Mouse (Mus musculus): Measurements from ENCODE around the gene Rnh1. TPM values are rescaled to one million over a fixed set of nuclear protein-coding genes. Genes with fewer than 3 reads are reported as not detected.

Rnh1 gene
- polyA plus RNA-seq, 1 experiment = 149 TPM

GRCm38 (mm10) chr7:141206182-141206937, 33.7 kb upstream of the Rnh1 start:
- 92% methylated on average over 18 of the region's 18 CpGs for WGBS
- DNase-seq (ENCODE audit: low read depth, low spot score) = no peak

GRCm38 (mm10) chr7:141205504-141205903, 32.8 kb upstream of the Rnh1 start:
- WGBS = 94% methylated on average over 5 of the region's 5 CpGs
- no peak for DNase-seq (ENCODE audit: low read depth, low spot score)

- WGBS = 68% methylated on average over 3 of the region's 3 CpGs
- no peak for DNase-seq (ENCODE audit: low read depth, low spot score)
Observed at GRCm38 (mm10) chr7:141204546-141204945, 31.9 kb upstream of the Rnh1 start.

- DNase-seq (ENCODE audit: low read depth, low spot score) = no peak
- 56% methylated on average over 4 of the region's 4 CpGs for WGBS
Observed at GRCm38 (mm10) chr7:141198121-141198520, 25.5 kb upstream of the Rnh1 start.

- no peak for DNase-seq (ENCODE audit: low read depth, low spot score)
- WGBS = 93% methylated on average over 8 of the region's 8 CpGs
Observed at GRCm38 (mm10) chr7:141196619-141197282, 24.1 kb upstream of the Rnh1 start.

- 63% methylated on average over 2 of the region's 2 CpGs for WGBS
Observed at GRCm38 (mm10) chr7:141195754-141196153, 23.1 kb upstream of the Rnh1 start.

GRCm38 (mm10) chr7:141194830-141195229, 22.2 kb upstream of the Rnh1 start:
- WGBS = 1% methylated on average over 28 of the region's 28 CpGs
- DNase-seq (ENCODE audit: low read depth, low spot score) = no peak

More at GRCm38 (mm10) chr7:141195754-141196153, 23.1 kb upstream of the Rnh1 start:
- DNase-seq (ENCODE audit: low read depth, low spot score) = no peak

- under 1% methylated on average over 23 of the region's 23 CpGs for WGBS
- no peak for DNase-seq (ENCODE audit: low read depth, low spot score)
Observed at GRCm38 (mm10) chr7:141194409-141194808, 21.8 kb upstream of the Rnh1 start.

GRCm38 (mm10) chr7:141193948-141194347, 21.3 kb upstream of the Rnh1 start, which contains the start of the genes Hras and Lrrc56:
Hras (minus strand) TSS chr7:141194005.
Lrrc56 (plus strand) TSS chr7:141194157.
- DNase-seq (ENCODE audit: low read depth, low spot score) = peak; percentile 88
- WGBS = under 1% methylated on average over 32 of the region's 39 CpGs

GRCm38 (mm10) chr7:141193348-141193856, 20.7 kb upstream of the Rnh1 start:
- 1% methylated on average over 23 of the region's 43 CpGs for WGBS

GRCm38 (mm10) chr7:141192776-141193347, 20.2 kb upstream of the Rnh1 start:
- WGBS = 23% methylated on average over 12 of the region's 12 CpGs
- no peak for DNase-seq (ENCODE audit: low read depth, low spot score)

More at GRCm38 (mm10) chr7:141193348-141193856, 20.7 kb upstream of the Rnh1 start:
- DNase-seq (ENCODE audit: low read depth, low spot score) = no peak

GRCm38 (mm10) chr7:141191796-141192685, 19.4 kb upstream of the Rnh1 start:
- DNase-seq (ENCODE audit: low read depth, low spot score) = no peak
- WGBS = 93% methylated on average over 24 of the region's 24 CpGs

- 87% methylated on average over 14 of the region's 14 CpGs for WGBS
Observed at GRCm38 (mm10) chr7:141191036-141191435, 18.4 kb upstream of the Rnh1 start.

GRCm38 (mm10) chr7:141190220-141190619, 17.6 kb upstream of the Rnh1 start:
- WGBS = 84% methylated on average over 3 of the region's 3 CpGs
- DNase-seq (ENCODE audit: low read depth, low spot score) = no peak

More at GRCm38 (mm10) chr7:141191036-141191435, 18.4 kb upstream of the Rnh1 start:
- no peak for DNase-seq (ENCODE audit: low read depth, low spot score)

GRCm38 (mm10) chr7:141188733-141189132, 16.1 kb upstream of the Rnh1 start:
- DNase-seq (ENCODE audit: low read depth, low spot score) = no peak
- 83% methylated on average over 3 of the region's 3 CpGs for WGBS

GRCm38 (mm10) chr7:141188194-141188593, 15.5 kb upstream of the Rnh1 start:
- no peak for DNase-seq (ENCODE audit: low read depth, low spot score)

GRCm38 (mm10) chr7:141176173-141176572, 3.5 kb upstream of the Rnh1 start:
- WGBS = 2% methylated on average over 8 of the region's 8 CpGs
- peak; percentile 81 for DNase-seq (ENCODE audit: low read depth, low spot score)

More at GRCm38 (mm10) chr7:141188194-141188593, 15.5 kb upstream of the Rnh1 start:
- WGBS = 74% methylated on average over 3 of the region's 3 CpGs

- DNase-seq (ENCODE audit: low read depth, low spot score) = no peak
- 84% methylated on average over 4 of the region's 4 CpGs for WGBS
Observed at GRCm38 (mm10) chr7:141175068-141175467, 2.4 kb upstream of the Rnh1 start.

- no peak for DNase-seq (ENCODE audit: low read depth, low spot score)
- 61% methylated on average over 5 of the region's 5 CpGs for WGBS
Observed at GRCm38 (mm10) chr7:141173323-141173850, 730 bp upstream of the Rnh1 start.
